Mouse (Mus musculus) spleen, postnatal 0 days (tissue): ENCODE measurements around the gene Aspscr1. TPM values are rescaled to one million over a fixed set of nuclear protein-coding genes. Genes with fewer than 3 reads are reported as not detected.

Experiments
- polyA plus RNA-seq: library from polyadenylated mRNA; unstranded; fragments of >200 nt; fragmentation: Nextera tagmentation; extraction: Ambion mirVana; gene quantifications from 2 replicates; pipeline ENCODE4 v1.2.1, GENCODE M21; 2015

Gene Aspscr1
- 60.0 and 64.9 TPM in 2 replicates for polyA plus RNA-seq

GRCm38 (mm10) chr11:120672687-120673593 is at the start of gene Aspscr1:
Gene Aspscr1, plus strand, starts transcription at chr11:120672973.

GRCm38 (mm10) chr11:120625152-120625775 is 47.5 kb upstream of the Aspscr1 start, which contains the start of gene Sirt7:
Gene Sirt7, minus strand, starts transcription at chr11:120625240.

DNA sequence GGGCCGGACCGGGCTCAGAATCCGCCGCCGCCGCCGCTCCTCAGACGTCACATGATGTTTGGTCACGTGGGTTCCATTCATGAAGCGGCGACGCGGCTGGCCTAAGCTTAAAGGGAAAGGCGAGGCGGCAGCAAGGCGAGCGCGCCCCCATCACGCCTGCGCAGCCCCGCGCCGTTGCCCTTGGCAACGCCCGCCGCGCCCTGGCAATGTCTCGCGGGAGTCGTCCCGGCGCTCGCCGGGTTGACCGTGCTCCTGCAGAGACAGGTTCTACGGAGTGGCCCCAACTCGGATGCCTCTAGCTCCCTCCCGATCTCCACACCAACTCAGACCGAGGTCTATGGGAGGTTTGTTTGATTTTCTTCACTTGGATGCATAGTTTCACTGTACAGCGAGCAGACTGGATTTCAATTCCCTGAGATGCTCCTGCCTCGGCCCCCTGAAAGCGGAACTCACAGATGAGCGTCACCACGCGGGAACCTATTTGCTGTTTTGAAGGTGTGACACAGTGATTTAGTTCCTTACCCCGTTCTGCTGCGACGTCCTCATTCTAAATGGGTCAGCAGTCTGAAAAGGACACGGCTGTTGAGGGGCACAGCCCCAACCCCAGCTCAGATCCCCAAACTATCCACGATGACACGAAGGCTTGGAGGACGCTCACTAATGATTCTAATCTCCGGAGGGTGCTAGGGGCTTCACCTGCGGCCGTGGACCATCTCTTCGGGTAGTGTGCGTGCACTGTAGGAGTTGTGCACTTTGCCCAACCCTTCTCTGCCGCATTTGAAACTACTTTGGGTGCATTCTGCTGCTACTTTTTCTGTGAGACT is 39.0 kb upstream of the Aspscr1 start, which contains the start of gene Mafg:
Gene Mafg, minus strand, starts transcription at position 81 of the 824 bp plus-strand sequence.

GRCm38 (mm10) chr11:120643601-120643987 is 29.2 kb upstream of the Aspscr1 start, which contains the start of gene Pycr1:
Gene Pycr1, minus strand, starts transcription at chr11:120643769.

GRCm38 (mm10) chr11:120648001-120648476 is 24.7 kb upstream of the Aspscr1 start, which contains the start of gene Myadml2:
Gene Myadml2, minus strand, starts transcription at chr11:120648158.

DNA sequence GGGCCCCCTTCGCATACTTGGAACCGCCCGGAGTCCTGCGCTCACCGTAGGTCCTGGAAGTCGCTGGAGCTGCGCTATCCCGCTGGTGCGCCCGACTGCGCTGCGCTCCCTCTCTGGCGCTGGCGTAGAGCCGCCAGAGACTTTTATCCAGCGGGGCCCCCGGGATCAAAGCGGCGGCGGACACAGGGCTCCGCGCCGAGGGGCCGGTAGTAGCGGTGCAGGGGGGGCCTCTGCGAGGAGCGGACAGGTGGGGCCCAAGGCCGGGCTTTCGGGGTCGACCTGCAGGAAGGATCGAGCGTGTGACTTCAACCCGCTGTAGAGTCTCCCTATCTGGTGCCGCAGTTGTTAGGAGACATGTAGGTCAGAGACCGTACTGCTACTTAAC is 11.7 kb upstream of the Aspscr1 start, which contains the start of gene Notum:
Gene Notum, minus strand, starts transcription at position 100 of the 385 bp plus-strand sequence.

DNA sequence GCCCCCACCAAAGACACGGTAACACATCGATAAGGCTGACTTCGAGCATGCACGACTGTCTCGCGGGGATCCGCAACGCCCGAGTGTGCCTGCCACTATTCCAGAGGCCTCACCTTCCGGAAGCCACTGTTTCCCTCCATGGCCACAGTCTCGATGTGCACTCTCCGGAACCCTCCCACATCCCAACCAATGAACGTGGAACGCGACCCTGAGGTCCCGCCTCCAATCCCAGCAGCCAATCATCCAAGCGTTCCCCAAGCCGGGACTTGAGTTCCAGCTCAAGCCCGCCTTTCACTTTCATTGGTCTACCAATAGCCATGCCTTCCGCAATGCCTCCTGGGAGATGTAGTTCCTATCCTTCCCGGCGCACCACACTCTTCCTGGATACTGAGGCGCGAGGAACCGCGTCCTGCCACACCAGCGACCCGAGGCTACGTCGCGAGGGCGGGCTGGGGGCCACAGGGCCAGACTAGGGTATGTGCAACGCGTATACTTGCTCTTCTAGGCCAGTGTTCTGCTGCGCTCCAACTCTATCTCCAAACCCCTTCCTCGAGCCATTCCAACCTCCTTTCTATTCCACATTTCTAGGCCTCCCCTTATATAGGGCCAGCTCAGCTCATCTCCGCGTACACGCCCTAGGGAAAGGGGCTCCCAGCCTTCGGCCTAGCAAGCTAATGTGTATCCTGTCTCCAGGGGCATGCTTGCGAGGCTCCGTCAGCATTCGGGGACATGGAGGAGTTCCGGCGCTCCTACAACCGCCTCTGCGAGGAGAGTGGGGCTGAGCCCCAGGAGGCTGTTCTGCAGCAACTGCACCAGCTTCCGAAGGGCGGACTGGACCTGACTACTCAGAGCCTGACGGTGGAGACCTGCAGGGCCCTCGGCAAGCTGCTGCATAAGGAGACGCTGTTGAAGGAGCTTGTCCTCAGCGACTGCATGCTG is 41.1 kb downstream of the Aspscr1 start, which contains the start of the genes Cenpx and Lrrc45:
Gene Cenpx, minus strand, starts transcription at position 159 of the 939 bp plus-strand sequence.
Gene Lrrc45, plus strand, starts transcription at position 346 of the 939 bp plus-strand sequence.

DNA sequence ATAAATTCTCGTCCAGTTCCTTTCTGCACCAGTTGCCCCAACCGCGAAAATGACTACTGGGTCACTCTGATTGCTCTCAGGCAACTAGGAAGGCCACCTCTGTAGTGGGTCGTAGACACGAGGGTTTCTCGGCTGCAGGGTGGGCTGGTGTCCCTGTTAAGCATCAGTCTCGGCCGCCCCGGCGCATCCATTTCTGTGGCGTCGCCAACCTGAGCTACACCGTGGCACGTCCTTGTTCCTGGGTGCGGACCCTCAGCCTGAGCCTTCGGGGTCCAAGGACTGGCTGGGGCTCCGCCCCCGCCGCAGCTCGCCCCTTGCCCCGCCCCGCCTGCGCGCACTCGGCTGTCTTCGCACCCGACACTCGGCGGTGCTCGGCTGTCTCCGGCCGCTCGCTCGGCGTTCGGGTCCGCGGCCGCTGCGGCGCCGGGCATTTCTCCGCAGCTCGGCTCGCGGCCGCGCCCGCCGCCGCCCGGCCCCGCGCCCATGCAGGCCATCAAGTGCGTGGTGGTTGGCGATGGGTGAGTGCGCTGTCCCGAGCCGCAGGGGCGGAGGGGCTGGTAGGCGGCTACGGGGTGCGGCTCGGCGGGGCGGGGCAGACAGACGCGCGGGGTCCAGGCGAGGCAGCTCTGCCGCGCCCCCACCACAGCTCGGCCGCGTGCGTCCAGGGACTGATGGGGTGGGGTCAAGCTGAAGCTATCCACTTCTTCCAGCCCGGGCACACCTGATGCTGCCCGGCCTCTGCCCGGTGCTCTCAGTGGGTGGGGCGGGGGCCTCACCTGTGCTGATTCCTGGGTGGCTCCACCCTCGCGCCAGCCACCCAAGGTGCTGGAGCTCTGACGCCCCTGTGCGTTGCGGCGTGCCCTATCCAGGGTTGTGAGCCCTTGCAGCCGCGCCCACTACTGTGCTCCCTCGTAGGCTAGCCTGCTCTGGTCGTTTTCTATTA is 48.6 kb downstream of the Aspscr1 start, which contains the start of gene Rac3:
Gene Rac3, plus strand, starts transcription at position 347 of the 943 bp plus-strand sequence.

DNA sequence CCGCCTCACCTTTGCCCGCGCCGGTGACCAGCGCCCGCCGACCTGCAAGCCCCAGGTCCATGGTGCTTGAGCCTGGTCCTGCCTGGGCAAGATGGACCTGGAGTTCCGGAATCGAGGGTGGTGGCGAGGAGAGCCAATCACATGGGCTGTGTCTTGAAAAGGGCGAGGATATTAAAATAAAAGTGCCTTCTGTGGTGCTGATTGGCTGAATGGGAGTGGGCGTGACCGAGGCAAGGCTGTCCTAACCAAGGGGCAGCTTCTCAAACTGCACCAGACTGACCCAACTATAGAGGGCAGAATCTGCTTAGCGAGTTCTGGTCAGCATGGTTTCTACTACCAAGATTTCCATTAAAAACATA is 54.4 kb downstream of the Aspscr1 start, which contains the start of gene Dcxr:
Gene Dcxr, minus strand, starts transcription at position 113 of the 359 bp plus-strand sequence.

DNA sequence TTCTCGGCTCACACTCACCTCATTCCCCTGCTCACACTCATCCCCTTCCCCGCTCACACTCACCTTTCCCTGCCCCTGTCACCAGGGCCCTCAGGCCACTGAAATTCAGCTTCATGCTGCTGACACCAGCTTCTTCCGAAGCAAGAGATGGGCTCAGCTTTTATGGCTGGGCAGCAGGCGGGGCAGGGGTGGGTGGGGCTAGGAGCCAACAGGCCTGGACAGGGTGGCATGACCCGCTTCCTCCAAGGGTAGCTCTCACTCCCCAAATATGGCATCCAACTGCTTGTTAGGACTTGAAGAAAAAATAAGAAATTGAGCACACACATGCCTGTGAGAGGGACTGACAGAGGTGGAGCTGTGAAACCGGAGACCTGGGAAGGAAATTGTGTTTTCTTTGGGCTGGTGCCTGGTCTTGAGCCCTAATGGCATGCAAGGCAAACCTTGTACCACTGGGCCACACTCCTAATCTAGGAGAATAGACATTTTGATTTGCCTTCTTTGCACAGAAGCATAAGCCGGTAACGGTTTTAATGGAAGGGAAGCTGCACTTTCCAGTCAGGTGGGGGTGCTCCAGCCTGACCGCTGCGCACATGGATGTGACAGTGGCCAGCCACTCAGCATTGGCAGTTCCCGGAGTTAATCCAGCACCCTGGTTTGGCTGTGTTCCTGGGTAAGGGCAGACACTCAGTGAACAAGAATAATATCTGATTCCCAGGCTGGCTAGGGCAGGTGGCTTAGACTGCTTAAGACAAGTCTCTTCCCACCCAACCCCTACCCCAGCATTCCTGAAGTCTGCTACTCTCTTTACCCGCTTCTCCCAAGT is 59.3 kb downstream of the Aspscr1 start, which contains the start of gene Cbr2:
Gene Cbr2, minus strand, starts transcription at position 257 of the 823 bp plus-strand sequence.

Other genes starting within 250 kb of the Aspscr1 start
- 19.0 and 19.5 TPM in 2 replicates for gene Nploc4, start 235.3 kb upstream of the Aspscr1 start, polyA plus RNA-seq
- gene Tspan10, start 230.3 kb upstream of the Aspscr1 start, polyA plus RNA-seq = 0.07 TPM in 1 of 2 replicates, not detected in the other
- 0.12 and 0.16 TPM in 2 replicates for gene Pde6g, start 219.5 kb upstream of the Aspscr1 start, polyA plus RNA-seq
- 11.2 and 15.7 TPM in 2 replicates for gene Oxld1, start 214.9 kb upstream of the Aspscr1 start, polyA plus RNA-seq
- 24.2 and 24.8 TPM in 2 replicates for gene Ccdc137, start 214.9 kb upstream of the Aspscr1 start, polyA plus RNA-seq
- gene Arl16, start 205.4 kb upstream of the Aspscr1 start, polyA plus RNA-seq = 22.7 TPM in 2 replicates
- gene Mrpl12, start 188.4 kb upstream of the Aspscr1 start, polyA plus RNA-seq = 99.2 and 107 TPM in 2 replicates
- 16.9 and 18.6 TPM in 2 replicates for gene Slc25a10, start 181.1 kb upstream of the Aspscr1 start, polyA plus RNA-seq
- gene Gcgr, start 142.3 kb upstream of the Aspscr1 start, polyA plus RNA-seq = 0.13 TPM in 1 of 2 replicates, not detected in the other
- gene Mcrip1, start 123.2 kb upstream of the Aspscr1 start, polyA plus RNA-seq = 76.2 and 89.7 TPM in 2 replicates
- gene Ppp1r27, start 121.8 kb upstream of the Aspscr1 start, polyA plus RNA-seq = not detected in 2 replicates
- 206 and 241 TPM in 2 replicates for gene P4hb, start 99.7 kb upstream of the Aspscr1 start, polyA plus RNA-seq
- gene Arhgdia, start 91.3 kb upstream of the Aspscr1 start, polyA plus RNA-seq = 234 and 266 TPM in 2 replicates
- gene Alyref, start 74.6 kb upstream of the Aspscr1 start, polyA plus RNA-seq = 381 and 432 TPM in 2 replicates
- gene Anapc11, start 74.6 kb upstream of the Aspscr1 start, polyA plus RNA-seq = 120 and 128 TPM in 2 replicates
- gene Npb, start 64.5 kb upstream of the Aspscr1 start, polyA plus RNA-seq = 2.7 and 5.2 TPM in 2 replicates
- 48.5 and 54.1 TPM in 2 replicates for gene Pcyt2, start 55.0 kb upstream of the Aspscr1 start, polyA plus RNA-seq
- 49.4 and 54.1 TPM in 2 replicates for gene Sirt7, start 47.7 kb upstream of the Aspscr1 start, polyA plus RNA-seq
- gene Mafg, start 39.4 kb upstream of the Aspscr1 start, polyA plus RNA-seq = 40.0 and 41.2 TPM in 2 replicates
- gene Pycr1, start 29.2 kb upstream of the Aspscr1 start, polyA plus RNA-seq = 3.5 and 5.2 TPM in 2 replicates
- 0.23 and 0.29 TPM in 2 replicates for gene Myadml2, start 24.8 kb upstream of the Aspscr1 start, polyA plus RNA-seq
- not detected in 2 replicates for gene Notum, start 11.8 kb upstream of the Aspscr1 start, polyA plus RNA-seq
- 143 and 147 TPM in 2 replicates for gene Cenpx, start 40.8 kb downstream of the Aspscr1 start, polyA plus RNA-seq
- 12.3 and 13.8 TPM in 2 replicates for gene Lrrc45, start 41.0 kb downstream of the Aspscr1 start, polyA plus RNA-seq
- gene Rac3, start 48.5 kb downstream of the Aspscr1 start, polyA plus RNA-seq = 3.1 and 3.6 TPM in 2 replicates
- gene Dcxr, start 54.3 kb downstream of the Aspscr1 start, polyA plus RNA-seq = 9.0 and 14.8 TPM in 2 replicates
- gene Cbr2, start 59.1 kb downstream of the Aspscr1 start, polyA plus RNA-seq = 1.2 and 3.8 TPM in 2 replicates
- 3.8 and 5.0 TPM in 2 replicates for gene Hmga1b, start 89.8 kb downstream of the Aspscr1 start, polyA plus RNA-seq
- 11.9 and 13.8 TPM in 2 replicates for gene Rfng, start 111.2 kb downstream of the Aspscr1 start, polyA plus RNA-seq
- 73.2 and 75.4 TPM in 2 replicates for gene Gps1, start 111.3 kb downstream of the Aspscr1 start, polyA plus RNA-seq
- 58.0 and 60.3 TPM in 2 replicates for gene Dus1l, start 123.4 kb downstream of the Aspscr1 start, polyA plus RNA-seq
- 7.5 and 8.1 TPM in 2 replicates for gene Fasn, start 151.6 kb downstream of the Aspscr1 start, polyA plus RNA-seq